Mouse (Mus musculus): Measurements from ENCODE around the gene Serf2. TPM values are rescaled to one million over a fixed set of nuclear protein-coding genes. Genes with fewer than 3 reads are reported as not detected.

Gene Serf2
- polyA plus RNA-seq, 2 experiments, result 459 to 635 TPM

DNA sequence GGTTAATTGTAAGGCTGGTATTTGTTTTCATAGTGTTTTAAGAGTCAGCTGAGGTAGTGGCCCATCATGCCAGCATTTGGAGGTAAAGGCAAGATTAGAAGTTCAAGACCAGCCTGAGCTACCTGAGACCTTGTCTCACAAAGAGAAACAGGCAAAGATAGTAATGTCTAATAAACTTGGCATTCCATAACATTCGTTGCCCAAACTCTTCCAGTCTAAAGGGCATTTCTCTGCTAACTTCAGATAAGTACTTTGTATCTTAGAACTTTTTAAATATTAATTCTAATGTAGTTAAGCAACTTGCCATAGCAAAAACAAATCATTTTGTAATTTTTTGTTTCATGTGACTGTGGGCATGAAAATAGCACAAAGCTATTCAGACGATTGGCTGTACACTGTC is 25.8 kb upstream of the Serf2 start:
- Histone ChIP-seq H3K9ac (ENCODE audit: low read depth, low read length, severe bottlenecking) (no peak overlapping the region), H3K27ac (replicated peaks; ENCODE audit: low read depth, low read length) (no peak overlapping the region), H3K4me2 (replicated peaks; ENCODE audit: low read depth, low read length, severe bottlenecking) (no peak overlapping the region), H3K4me3 (replicated peaks; ENCODE audit: low read length) (no peak overlapping the region), H3K4me1 (ENCODE audit: control insufficient read depth, insufficient read depth, low read length) (no peaks in the 10 kb centered on the region), H3K36me3 (ENCODE audit: control insufficient read depth, insufficient read depth, low read length) (peaks cover 88% of the 10 kb centered on the region), H3K9me3 (ENCODE audit: control insufficient read depth, low read length) (no peaks in the 10 kb centered on the region), H3K27me3 (ENCODE audit: control insufficient read depth, insufficient read depth, low read length) (no peaks in the 10 kb centered on the region)
- WGBS, result 91% methylated on average over 2 of the region's 2 CpGs
- DNase-seq (ENCODE audit: low spot score) (no peak), ATAC-seq (ENCODE audit: low FRiP score, low read depth) (no peak)
- no peak for TF ChIP-seq POLR2A (IDR thresholded peaks at IDR 0.05; ENCODE audit: borderline replicate concordance, extremely low read depth, insufficient read depth, insufficient read length)

DNA sequence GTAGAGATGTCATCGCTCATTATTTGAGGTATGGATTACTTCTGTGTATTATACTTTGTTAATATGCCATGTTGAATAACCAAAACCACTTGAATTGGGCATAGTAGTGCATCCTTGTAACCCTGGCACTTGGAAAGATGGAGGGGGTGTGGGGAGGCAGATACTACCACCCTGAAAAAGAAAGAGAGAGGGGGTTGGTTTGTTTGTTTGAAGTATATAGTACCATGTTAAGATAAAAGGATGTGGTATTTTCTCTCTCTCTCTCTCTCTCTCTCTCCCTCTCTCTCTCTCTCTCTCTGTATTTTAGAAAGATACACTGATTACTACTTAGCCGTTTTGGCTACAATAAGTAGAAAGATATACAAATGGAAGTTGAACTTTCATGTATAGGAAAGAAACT is 23.1 kb upstream of the Serf2 start:
- WGBS, result 92% methylated on average over 2 of the region's 2 CpGs
- TF ChIP-seq POLR2A (IDR thresholded peaks at IDR 0.05; ENCODE audit: borderline replicate concordance, extremely low read depth, insufficient read depth, insufficient read length), result no peak
- no peak for DNase-seq (ENCODE audit: low spot score)
- H3K36me3 ChIP-seq (ENCODE audit: control insufficient read depth, insufficient read depth, low read length), result peaks cover 94% of the 10 kb centered on the region
- no peaks in the 10 kb centered on the region for H3K9me3 ChIP-seq (ENCODE audit: control insufficient read depth, low read length)
- H3K27ac ChIP-seq (replicated peaks; ENCODE audit: low read depth, low read length), result no peak overlapping the region
- ATAC-seq (ENCODE audit: low FRiP score, low read depth), result no peak
- no peak overlapping the region for H3K4me2 ChIP-seq (replicated peaks; ENCODE audit: low read depth, low read length, severe bottlenecking)
- H3K4me3 ChIP-seq (replicated peaks; ENCODE audit: low read length), result no peak overlapping the region
- no peaks in the 10 kb centered on the region for H3K27me3 ChIP-seq (ENCODE audit: control insufficient read depth, insufficient read depth, low read length)
- no peaks in the 10 kb centered on the region for H3K4me1 ChIP-seq (ENCODE audit: control insufficient read depth, insufficient read depth, low read length)
- H3K9ac ChIP-seq (ENCODE audit: low read depth, low read length, severe bottlenecking), result no peak overlapping the region

DNA sequence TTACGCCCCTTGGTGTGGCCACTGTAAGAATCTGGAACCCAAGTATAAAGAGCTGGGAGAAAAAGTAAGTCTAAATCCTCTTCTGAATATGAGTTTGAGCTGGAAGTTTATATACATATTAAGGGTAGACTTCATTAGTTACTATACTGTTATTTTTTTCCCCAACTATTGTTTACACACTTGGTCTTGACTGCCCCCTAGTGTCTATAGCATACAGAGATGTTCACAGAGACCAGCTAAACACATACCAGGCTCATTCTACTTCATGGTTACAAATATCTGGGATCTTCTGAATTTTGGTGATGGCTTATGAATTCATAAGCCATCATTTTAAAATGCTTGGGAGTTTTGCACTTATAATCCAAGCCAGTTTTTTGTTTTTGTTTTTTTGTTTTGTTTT is 14.1 kb upstream of the Serf2 start:
- DNase-seq (ENCODE audit: low spot score), result no peak
- no peak overlapping the region for H3K27ac ChIP-seq (replicated peaks; ENCODE audit: low read depth, low read length)

DNA sequence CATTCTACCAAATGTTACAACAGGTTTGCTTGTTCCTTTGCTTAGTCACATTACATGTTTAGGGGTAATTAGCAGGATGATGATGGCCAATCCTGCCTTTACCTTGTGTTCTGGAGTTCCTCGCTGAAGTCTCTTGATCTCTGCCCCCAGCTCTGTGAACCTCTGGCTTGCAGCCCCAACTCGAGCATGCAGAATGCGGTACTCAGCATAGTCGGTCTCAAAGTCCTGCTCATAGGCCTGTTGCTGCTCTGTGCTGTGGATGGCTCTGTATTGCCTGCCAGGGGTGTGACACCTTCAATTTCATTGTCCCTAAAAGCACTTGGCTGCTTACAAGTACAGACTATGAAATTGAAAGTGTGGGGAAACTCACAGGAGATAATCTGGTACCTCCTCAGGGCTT is 9.2 kb upstream of the Serf2 start:
- peaks cover 12% of the 10 kb centered on the region; the same call in 1 of the 2 replicates for H3K4me1 ChIP-seq (ENCODE audit: control insufficient read depth, insufficient read depth, low read length)
- ATAC-seq (ENCODE audit: low FRiP score, low read depth), result no peak
- no peak for TF ChIP-seq POLR2A (IDR thresholded peaks at IDR 0.05; ENCODE audit: borderline replicate concordance, extremely low read depth, insufficient read depth, insufficient read length)
- H3K9ac ChIP-seq (ENCODE audit: low read depth, low read length, severe bottlenecking), result no peak overlapping the region
- no peaks in the 10 kb centered on the region for H3K27me3 ChIP-seq (ENCODE audit: control insufficient read depth, insufficient read depth, low read length)
- no peaks in the 10 kb centered on the region for H3K9me3 ChIP-seq (ENCODE audit: control insufficient read depth, low read length)
- WGBS, result 71% methylated on average over 4 of the region's 4 CpGs
- no peak overlapping the region for H3K27ac ChIP-seq (replicated peaks; ENCODE audit: low read depth, low read length)
- DNase-seq (ENCODE audit: low spot score), result no peak
- no peak overlapping the region for H3K4me3 ChIP-seq (replicated peaks; ENCODE audit: low read length)
- H3K36me3 ChIP-seq (ENCODE audit: control insufficient read depth, insufficient read depth, low read length), result peaks cover 45% of the 10 kb centered on the region
- no peak overlapping the region for H3K4me2 ChIP-seq (replicated peaks; ENCODE audit: low read depth, low read length, severe bottlenecking)

More for the DNA sequence above, 14.1 kb upstream of the Serf2 start:
- ATAC-seq (ENCODE audit: low FRiP score, low read depth), result no peak
- no peaks in the 10 kb centered on the region for H3K4me1 ChIP-seq (ENCODE audit: control insufficient read depth, insufficient read depth, low read length)
- no peaks in the 10 kb centered on the region for H3K9me3 ChIP-seq (ENCODE audit: control insufficient read depth, low read length)
- WGBS, result 100% methylated on average over 1 of the region's 1 CpGs
- no peak for TF ChIP-seq POLR2A (IDR thresholded peaks at IDR 0.05; ENCODE audit: borderline replicate concordance, extremely low read depth, insufficient read depth, insufficient read length)
- H3K4me3 ChIP-seq (replicated peaks; ENCODE audit: low read length), result no peak overlapping the region
- no peak overlapping the region for H3K9ac ChIP-seq (ENCODE audit: low read depth, low read length, severe bottlenecking)
- H3K36me3 ChIP-seq (ENCODE audit: control insufficient read depth, insufficient read depth, low read length), result peaks cover 94% of the 10 kb centered on the region
- H3K27me3 ChIP-seq (ENCODE audit: control insufficient read depth, insufficient read depth, low read length), result no peaks in the 10 kb centered on the region
- H3K4me2 ChIP-seq (replicated peaks; ENCODE audit: low read depth, low read length, severe bottlenecking), result no peak overlapping the region

DNA sequence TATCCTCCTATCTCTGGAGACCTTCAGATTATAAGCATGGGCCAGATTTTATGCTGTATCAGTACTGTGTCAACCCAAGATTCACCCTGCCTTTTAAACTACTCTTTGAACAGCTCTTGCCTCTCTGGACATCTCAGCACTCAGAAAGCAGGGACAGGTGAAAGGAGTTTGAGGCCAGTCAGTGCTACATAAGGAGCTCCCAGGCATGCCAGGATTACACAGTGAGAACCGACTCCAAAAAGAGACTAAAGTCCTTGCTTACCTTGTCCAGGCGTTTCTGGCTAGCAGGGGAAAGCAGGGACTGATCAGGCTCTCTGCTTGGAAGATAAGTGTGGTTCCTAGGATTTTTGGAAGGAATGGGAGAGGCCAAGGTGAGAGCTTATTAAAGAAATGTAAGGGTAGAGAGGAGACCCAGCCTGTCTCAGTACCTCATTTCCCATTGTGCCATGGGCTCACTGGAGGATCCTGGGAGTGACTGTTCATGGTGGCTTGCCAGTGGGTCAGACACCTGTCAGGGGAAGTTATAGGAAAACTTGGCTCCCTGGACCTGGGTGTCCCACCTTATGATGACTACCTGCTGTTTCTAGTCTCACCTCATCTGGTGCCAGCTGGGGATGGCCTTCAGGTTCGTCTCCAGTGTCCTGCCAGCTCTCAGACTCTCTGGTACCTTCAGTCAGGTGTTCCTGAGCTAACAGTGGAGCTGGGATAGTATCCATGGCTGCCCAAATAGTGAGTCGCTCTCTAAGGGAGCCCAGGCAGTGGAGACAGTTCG is 8.0 kb upstream of the Serf2 start:
- Histone ChIP-seq H3K4me2 (replicated peaks; ENCODE audit: low read depth, low read length, severe bottlenecking) (no peak overlapping the region; the same call in 1 of the 2 replicates), H3K27me3 (ENCODE audit: control insufficient read depth, insufficient read depth, low read length) (no peaks in the 10 kb centered on the region), H3K9ac (ENCODE audit: low read depth, low read length, severe bottlenecking) (no peak overlapping the region), H3K9me3 (ENCODE audit: control insufficient read depth, low read length) (no peaks in the 10 kb centered on the region), H3K27ac (replicated peaks; ENCODE audit: low read depth, low read length) (no peak overlapping the region), H3K4me1 (ENCODE audit: control insufficient read depth, insufficient read depth, low read length) (peaks cover 12% of the 10 kb centered on the region; the same call in 1 of the 2 replicates), H3K4me3 (replicated peaks; ENCODE audit: low read length) (no peak overlapping the region), H3K36me3 (ENCODE audit: control insufficient read depth, insufficient read depth, low read length) (peaks cover 33% of the 10 kb centered on the region)
- WGBS, result 61% methylated on average over 5 of the region's 5 CpGs
- ATAC-seq (ENCODE audit: low FRiP score, low read depth) (no peak), DNase-seq (ENCODE audit: low spot score) (no peak)
- no peak for TF ChIP-seq POLR2A (IDR thresholded peaks at IDR 0.05; ENCODE audit: borderline replicate concordance, extremely low read depth, insufficient read depth, insufficient read length)

All from limb, embryonic 14.5 days (tissue).